Mouse (Mus musculus): Measurements from ENCODE around the gene Prss48. TPM values are rescaled to one million over a fixed set of nuclear protein-coding genes. Genes with fewer than 3 reads are reported as not detected.

The Prss48 gene
- total RNA-seq (2014; rRNA removed), result not detected in 2 replicates
- polyA plus RNA-seq (2015; fragmentation: Nextera tagmentation; extraction: Ambion mirVana), result not detected in 2 replicates

DNA sequence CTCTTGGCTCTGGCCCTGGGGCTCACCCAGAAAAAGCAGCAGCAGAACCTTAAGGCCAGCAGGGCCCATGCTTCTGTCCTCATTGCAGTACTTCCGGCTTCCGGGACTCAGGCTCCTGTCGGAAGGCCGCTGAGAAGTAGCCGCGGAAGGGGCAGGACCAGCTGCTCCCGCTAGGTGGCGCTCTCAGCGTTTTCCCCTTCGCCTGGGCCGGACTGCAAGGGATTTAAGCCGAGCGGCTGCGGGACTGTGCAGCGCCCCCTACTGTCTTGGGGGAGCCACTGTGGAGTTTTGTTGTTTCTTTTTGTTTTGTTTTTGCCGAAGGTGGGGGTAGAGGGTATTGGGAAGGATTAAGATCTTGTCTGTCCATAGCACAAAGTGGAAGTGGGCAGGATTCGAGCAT is at the start of gene Prss48:
TSS of gene Prss48 (minus strand) at position 69 of the 400 bp plus-strand sequence.
- H3K4me1 ChIP-seq (ENCODE audit: insufficient read depth), result no peaks in the 10 kb centered on the region
- H3K27ac ChIP-seq (ENCODE audit: low read depth, low read length), result no peak within 1 kb of the TSS
- H3K4me3 ChIP-seq (ENCODE audit: low read depth, low read length), result no peak within 1 kb of the TSS
- no peaks in the 10 kb centered on the region for H3K36me3 ChIP-seq (ENCODE audit: insufficient read depth)
- 80% methylated on average over 17 of the region's 17 CpGs for WGBS
- DNase-seq, result no peak
- no peak within 1 kb of the TSS for H3K9ac ChIP-seq
- H3K27me3 ChIP-seq (ENCODE audit: insufficient read depth, low read length), result no peaks in the 10 kb centered on the region
- ATAC-seq, result no peak
- no peak within 1 kb of the TSS for H3K4me2 ChIP-seq (ENCODE audit: low read depth)
- TF ChIP-seq CTCF (IDR thresholded peaks at IDR 0.05; ENCODE audit: low read depth), result peak; percentile 32
- no peaks in the 10 kb centered on the region for H3K9me3 ChIP-seq (ENCODE audit: low read length)

DNA sequence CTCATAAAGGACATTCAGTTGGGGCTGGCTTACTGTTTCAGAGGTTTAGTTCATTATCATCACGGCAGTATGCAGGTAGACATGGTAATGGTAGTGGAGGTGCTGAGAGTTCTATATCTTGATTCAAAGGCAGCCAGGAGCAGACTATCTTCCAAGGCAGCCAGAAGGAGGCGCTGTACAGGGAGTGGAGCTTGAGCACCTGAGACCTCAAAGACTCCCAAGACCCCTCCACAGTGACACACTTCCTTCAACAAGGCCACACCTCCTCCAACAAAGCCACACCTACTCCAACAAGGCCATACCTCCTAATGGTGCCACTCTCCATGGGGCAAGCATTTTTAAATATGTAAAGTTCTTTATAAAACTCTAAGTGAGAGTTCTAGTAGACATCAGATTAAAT is 46.8 kb upstream of the Prss48 start:
- Histone ChIP-seq H3K4me1 (ENCODE audit: insufficient read depth) (no peaks in the 10 kb centered on the region), H3K27ac (ENCODE audit: low read depth, low read length) (no peak overlapping the region), H3K4me3 (ENCODE audit: low read depth, low read length) (no peak overlapping the region), H3K36me3 (ENCODE audit: insufficient read depth) (no peaks in the 10 kb centered on the region), H3K27me3 (ENCODE audit: insufficient read depth, low read length) (no peaks in the 10 kb centered on the region), H3K4me2 (ENCODE audit: low read depth) (no peak overlapping the region), H3K9me3 (ENCODE audit: low read length) (no peaks in the 10 kb centered on the region), H3K9ac (no peak overlapping the region)
- 87% methylated on average over 2 of the region's 2 CpGs for WGBS
- no peak for TF ChIP-seq CTCF (IDR thresholded peaks at IDR 0.05; ENCODE audit: low read depth)
- ATAC-seq, result no peak
- no peak for DNase-seq

DNA sequence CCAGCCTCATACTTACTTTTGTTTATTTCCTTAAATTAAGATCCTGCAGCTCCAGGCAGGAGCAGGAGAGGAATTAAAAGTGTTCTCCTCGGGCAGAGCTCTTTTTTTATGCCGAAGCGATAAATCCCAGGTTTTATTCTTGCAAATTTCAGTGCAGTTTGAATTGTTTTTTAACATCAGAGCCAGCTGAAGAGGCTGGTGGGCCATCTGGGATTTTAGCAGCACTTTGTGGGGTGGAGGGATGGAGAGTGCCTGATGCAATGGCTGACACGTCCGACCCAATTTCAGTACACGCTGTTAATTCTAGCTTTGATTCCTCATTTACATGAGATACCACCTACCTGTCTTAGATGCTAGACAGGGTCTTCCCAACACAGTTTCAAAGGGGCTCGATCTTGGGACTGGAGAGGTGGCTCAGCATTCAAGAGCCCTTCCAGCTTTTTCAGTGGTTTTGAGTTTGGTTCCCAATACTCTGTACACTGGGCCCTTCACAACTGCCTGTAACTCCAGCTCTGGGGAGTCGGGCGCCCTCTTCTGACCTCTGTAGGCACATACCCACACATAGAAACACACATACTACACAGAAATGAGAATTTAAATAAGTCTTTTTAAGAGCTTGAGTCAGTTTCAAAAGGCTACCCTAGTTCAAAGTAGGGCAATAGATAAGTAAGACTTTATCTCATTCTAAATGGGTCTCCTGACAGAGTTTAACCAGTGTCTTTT is 45.6 kb upstream of the Prss48 start:
- Histone ChIP-seq H3K9ac (no peak overlapping the region), H3K27me3 (ENCODE audit: insufficient read depth, low read length) (no peaks in the 10 kb centered on the region), H3K36me3 (ENCODE audit: insufficient read depth) (no peaks in the 10 kb centered on the region), H3K4me3 (ENCODE audit: low read depth, low read length) (no peak overlapping the region), H3K27ac (ENCODE audit: low read depth, low read length) (no peak overlapping the region), H3K4me2 (ENCODE audit: low read depth) (no peak overlapping the region), H3K9me3 (ENCODE audit: low read length) (no peaks in the 10 kb centered on the region), H3K4me1 (ENCODE audit: insufficient read depth) (no peaks in the 10 kb centered on the region)
- WGBS, result 85% methylated on average over 9 of the region's 9 CpGs
- ATAC-seq (no peak), DNase-seq (no peak)
- no peak for TF ChIP-seq CTCF (IDR thresholded peaks at IDR 0.05; ENCODE audit: low read depth)

DNA sequence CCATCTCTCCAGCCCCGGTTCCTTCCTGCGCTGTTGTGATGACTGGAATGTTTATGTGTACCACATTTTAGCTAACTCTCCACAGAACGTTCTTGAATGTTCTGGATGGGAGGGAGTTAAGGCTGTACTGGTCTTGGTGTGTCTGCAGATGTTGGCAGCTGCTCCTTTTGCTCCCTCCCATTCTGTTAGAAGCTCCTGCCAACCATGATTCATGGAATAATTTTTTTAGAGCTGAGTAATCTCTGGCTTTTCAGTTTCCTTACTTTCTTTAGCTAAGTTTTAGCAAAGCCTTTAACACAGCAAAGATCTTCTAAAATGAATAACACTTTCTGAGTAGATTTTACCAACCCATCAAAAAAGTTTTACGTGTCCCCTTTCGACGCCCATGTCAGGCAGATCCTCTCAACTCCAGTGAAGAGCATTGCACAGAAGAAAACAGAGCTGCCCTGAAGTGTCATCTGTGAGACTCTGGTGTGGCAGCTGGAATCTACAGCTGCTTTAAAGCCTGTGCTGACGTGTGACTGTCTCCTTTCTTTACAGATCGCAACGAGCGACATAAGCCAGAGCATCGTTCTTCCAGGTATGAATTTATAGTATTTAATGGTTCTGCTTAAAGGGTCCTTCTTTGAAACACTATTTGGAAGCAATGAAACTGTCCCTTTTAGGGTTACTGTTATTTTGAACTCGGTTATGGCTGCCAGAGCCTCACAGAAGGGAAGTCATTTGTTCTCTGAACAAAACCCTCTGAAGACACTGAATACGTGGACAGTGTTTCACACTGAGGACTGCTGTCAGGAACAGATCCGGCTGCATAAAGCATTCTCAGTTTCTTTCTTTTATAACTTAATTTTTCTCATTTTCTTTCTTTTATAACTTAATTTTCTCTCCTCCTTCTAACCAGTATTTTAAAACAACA is 38.3 kb upstream of the Prss48 start:
- Histone ChIP-seq H3K27ac (ENCODE audit: low read depth, low read length) (no peak overlapping the region), H3K9ac (no peak overlapping the region), H3K36me3 (ENCODE audit: insufficient read depth) (no peaks in the 10 kb centered on the region), H3K4me1 (ENCODE audit: insufficient read depth) (peaks cover 14% of the 10 kb centered on the region), H3K9me3 (ENCODE audit: low read length) (no peaks in the 10 kb centered on the region), H3K4me2 (ENCODE audit: low read depth) (no peak overlapping the region), H3K4me3 (ENCODE audit: low read depth, low read length) (no peak overlapping the region), H3K27me3 (ENCODE audit: insufficient read depth, low read length) (no peaks in the 10 kb centered on the region)
- DNase-seq (no peak), ATAC-seq (no peak)
- 72% methylated on average over 14 of the region's 14 CpGs for WGBS
- no peak for TF ChIP-seq CTCF (IDR thresholded peaks at IDR 0.05; ENCODE audit: low read depth)

DNA sequence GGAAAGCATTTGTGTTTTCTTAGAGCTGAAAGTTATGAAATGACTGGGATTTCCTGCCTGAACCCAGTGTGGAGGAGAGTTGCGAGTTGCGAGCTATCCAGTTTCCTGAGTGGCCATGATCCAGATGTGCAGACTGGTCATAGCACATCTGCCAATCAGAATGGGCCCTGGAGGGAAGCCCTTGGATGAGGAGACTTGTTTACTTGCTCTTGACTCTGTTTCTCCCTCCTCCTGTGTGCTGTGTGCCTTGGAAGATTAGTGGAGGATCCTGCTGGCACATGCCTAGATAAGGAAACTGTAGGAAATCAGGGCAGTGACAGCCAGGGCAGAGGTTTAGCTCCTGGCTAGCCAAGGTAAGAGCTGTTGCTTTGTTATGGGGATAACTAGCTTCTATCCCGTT is 36.4 kb upstream of the Prss48 start:
- no peak for DNase-seq
- no peak overlapping the region; the same call in 1 of the 2 replicates for H3K4me2 ChIP-seq (ENCODE audit: low read depth)
- TF ChIP-seq CTCF (IDR thresholded peaks at IDR 0.05; ENCODE audit: low read depth), result no peak
- H3K9ac ChIP-seq, result 0 out of 2 replicates have a peak overlapping the region, but pooled peaks have one; percentile 22
- no peak overlapping the region for H3K4me3 ChIP-seq (ENCODE audit: low read depth, low read length)
- H3K9me3 ChIP-seq (ENCODE audit: low read length), result no peaks in the 10 kb centered on the region
- ATAC-seq, result no peak
- no peaks in the 10 kb centered on the region for H3K27me3 ChIP-seq (ENCODE audit: insufficient read depth, low read length)
- H3K4me1 ChIP-seq (ENCODE audit: insufficient read depth), result peaks cover 14% of the 10 kb centered on the region
- H3K36me3 ChIP-seq (ENCODE audit: insufficient read depth), result no peaks in the 10 kb centered on the region
- peak overlapping the region; percentile 74 for H3K27ac ChIP-seq (ENCODE audit: low read depth, low read length)
- 54% methylated on average over 3 of the region's 3 CpGs for WGBS

DNA sequence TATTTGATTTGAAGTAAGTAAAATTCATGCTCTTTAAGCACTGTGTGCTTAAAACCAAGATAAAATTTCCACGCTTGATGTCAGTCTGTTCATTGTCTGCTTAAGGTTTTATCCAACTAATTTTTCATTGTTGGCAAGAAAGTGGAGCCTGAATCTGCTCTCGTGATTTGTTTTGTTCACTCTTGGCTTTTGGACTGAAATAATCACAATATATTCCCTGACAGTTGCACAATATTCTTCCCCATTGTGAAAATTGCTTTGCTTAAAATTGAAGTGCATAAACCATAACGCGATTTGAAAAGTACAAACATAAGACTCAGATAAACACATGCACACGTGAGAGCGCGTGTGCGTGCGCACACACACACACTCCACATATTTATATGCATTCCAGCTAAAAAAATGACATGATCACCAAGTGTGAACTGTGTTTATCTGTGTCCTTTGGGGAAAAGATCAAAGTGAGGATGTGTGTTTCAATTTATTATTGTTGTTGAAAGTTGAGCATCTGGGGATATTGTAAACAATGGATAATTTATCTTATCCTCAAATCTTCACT is 35.7 kb upstream of the Prss48 start:
- 74% methylated on average over 9 of the region's 9 CpGs for WGBS

More for the DNA sequence above, 35.7 kb upstream of the Prss48 start:
- Histone ChIP-seq H3K9ac (no peak overlapping the region), H3K9me3 (ENCODE audit: low read length) (no peaks in the 10 kb centered on the region), H3K27me3 (ENCODE audit: insufficient read depth, low read length) (no peaks in the 10 kb centered on the region), H3K4me1 (ENCODE audit: insufficient read depth) (peaks cover 14% of the 10 kb centered on the region), H3K36me3 (ENCODE audit: insufficient read depth) (no peaks in the 10 kb centered on the region), H3K4me3 (ENCODE audit: low read depth, low read length) (no peak overlapping the region), H3K4me2 (ENCODE audit: low read depth) (no peak overlapping the region), H3K27ac (ENCODE audit: low read depth, low read length) (no peak overlapping the region)
- ATAC-seq (no peak), DNase-seq (no peak)
- no peak for TF ChIP-seq CTCF (IDR thresholded peaks at IDR 0.05; ENCODE audit: low read depth)

All from forebrain, postnatal 0 days (tissue).